Mouse (Mus musculus) spleen, adult 2 months (tissue): ENCODE data around the gene Shank1.

Source experiments
- CTCF ChIP-seq: fragments of 200-500 bp; IDR thresholded peaks from 2 replicates; pipeline ENCODE4 v1.5.1; 2011; ENCODE audit warnings: mild to moderate bottlenecking, inconsistent platforms; ENCODE audit not compliant: insufficient read depth, insufficient read length, insufficient replicate concordance; ENCODE audit errors: extremely low read depth
- POLR2A ChIP-seq: fragments of 200-500 bp; IDR thresholded peaks from 2 replicates; pipeline ENCODE4 v1.6.1; 2011; ENCODE audit warnings: low read depth, low read length, inconsistent platforms

DNA sequence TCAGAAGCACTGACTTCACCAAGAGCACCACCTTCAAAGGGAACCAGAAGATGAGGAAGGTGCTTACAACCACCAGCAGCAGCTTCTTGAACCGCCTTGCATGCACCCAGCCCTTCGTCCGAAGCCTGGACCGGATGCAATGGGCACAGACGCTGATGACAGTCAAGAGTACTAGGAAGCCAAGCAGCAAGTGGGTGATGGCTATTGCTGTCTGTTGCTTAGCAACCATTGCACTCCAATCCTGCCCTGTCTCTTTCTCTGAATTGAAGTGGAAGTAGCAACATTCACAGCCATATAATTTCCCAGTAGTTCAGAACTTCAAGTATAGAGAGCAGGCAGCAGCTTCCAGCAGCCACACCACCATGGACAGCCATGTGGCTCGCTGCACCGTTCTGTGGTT lies 28.5 kb upstream of the Shank1 start:
- no peak for TF ChIP-seq CTCF
- no peak for TF ChIP-seq POLR2A
